Mouse (Mus musculus) stomach, postnatal 0 days (tissue): ENCODE results near the gene Cd5l. TPM values are rescaled to one million over a fixed set of nuclear protein-coding genes. Genes with fewer than 3 reads are reported as not detected.
A peak's percentile ranks its signal among the peaks of the same experiment; 100 is the strongest.

Source experiments
- ATAC-seq: fragments of 200-750 bp; cut with Nextera tagmentation; 2 replicates; pipeline ENCODE4 v1.8.0; 2017; ENCODE audit not compliant: low FRiP score, low TSS enrichment
- DNase-seq: peaks from one replicate; pipeline ENCODE4 v3.0.0-alpha.2; 2016; ENCODE audit warnings: low spot score
- H3K27ac ChIP-seq: fragments of 300-500 bp; sonication (generic); replicated peaks from 2 replicates; pipeline ENCODE4 v1.5.1; 2014; ENCODE audit warnings: mild to moderate bottlenecking, control low read depth
- H3K27me3 ChIP-seq: fragments of 300-500 bp; sonication (generic); 2 replicates; pipeline ENCODE4 v1.6.1; 2014; ENCODE audit warnings: low read length; ENCODE audit not compliant: control insufficient read depth, insufficient read depth
- H3K36me3 ChIP-seq: fragments of 300-500 bp; sonication (generic); 2 replicates; pipeline ENCODE4 v1.6.1; 2014; ENCODE audit warnings: low read length, mixed read lengths; ENCODE audit not compliant: control insufficient read depth, insufficient read depth
- H3K4me1 ChIP-seq: fragments of 300-500 bp; sonication (generic); replicated peaks from 2 replicates; pipeline ENCODE4 v1.6.1; 2014; ENCODE audit warnings: antibody characterized with exemption; ENCODE audit not compliant: control insufficient read depth, insufficient read depth
- H3K4me2 ChIP-seq: fragments of 300-500 bp; sonication (generic); replicated peaks from 2 replicates; pipeline ENCODE4 v1.6.1; 2014; ENCODE audit warnings: low read depth, mild to moderate bottlenecking, control low read depth, moderate library complexity
- H3K4me3 ChIP-seq: fragments of 300-500 bp; sonication (generic); 2 replicates; pipeline ENCODE4 v1.5.1; 2014; ENCODE audit warnings: low read depth, low read length, control low read depth
- H3K9ac ChIP-seq: fragments of 300-500 bp; sonication (generic); 2 replicates; pipeline ENCODE4 v1.6.1; 2014; ENCODE audit warnings: mild to moderate bottlenecking, low read length, control low read depth, mixed read lengths
- H3K9me3 ChIP-seq: fragments of 300-500 bp; sonication (generic); 2 replicates; pipeline ENCODE4 v1.6.1; 2016; ENCODE audit warnings: low read length; ENCODE audit not compliant: control insufficient read depth
- CTCF ChIP-seq: IDR thresholded peaks from 2 replicates; pipeline ENCODE4 v1.5.1; 2016; ENCODE audit warnings: antibody characterized with exemption, low read depth, mild to moderate bottlenecking, moderate library complexity
- EP300 ChIP-seq: optimal IDR thresholded peaks from 2 replicates; pipeline ENCODE3; 2016; ENCODE audit warnings: antibody characterized with exemption
- WGBS: fragments of 180-500 bp; shearing (Covaris S2); extraction: QIAGEN DNeasy Blood & Tissue Kit; methylation state at CpG from one replicate; pipeline ENCODE4 v1.1.7; 2014; 5-methylcytosine and 5-hydroxymethylcytosine counted together
- polyA plus RNA-seq: library from polyadenylated mRNA; unstranded; fragments of >200 nt; fragmentation: Nextera tagmentation; extraction: Ambion mirVana; gene quantifications from 2 replicates; pipeline ENCODE4 v1.2.1, GENCODE M21; 2015

Cd5l gene
- polyA plus RNA-seq, 1 experiment from 2014 or later, result 0.12 TPM

DNA sequence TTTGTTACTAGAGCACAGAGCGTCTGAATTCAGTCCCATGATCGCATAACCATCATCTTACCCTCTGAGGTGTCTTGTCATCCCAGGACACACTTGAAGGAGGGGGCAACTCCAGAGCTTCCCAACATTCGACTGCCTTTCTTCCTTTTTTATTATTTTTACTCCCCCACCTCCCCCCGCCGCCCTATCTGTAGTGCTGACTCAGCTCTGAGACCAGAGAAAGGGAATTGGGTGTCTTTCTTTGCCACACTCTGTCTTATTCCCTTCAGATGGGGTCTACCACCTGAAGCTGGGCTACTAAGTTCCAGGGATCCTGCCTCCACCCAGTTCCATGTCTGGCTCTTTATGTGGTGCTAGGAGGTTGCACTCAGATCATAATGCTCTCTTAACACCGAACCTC, 52.9 kb downstream of the Cd5l start:
- H3K4me3 ChIP-seq, result no peak overlapping the region
- no peak for TF ChIP-seq EP300
- TF ChIP-seq CTCF, result no peak
- 78% methylated on average over 6 of the region's 6 CpGs for WGBS

DNA sequence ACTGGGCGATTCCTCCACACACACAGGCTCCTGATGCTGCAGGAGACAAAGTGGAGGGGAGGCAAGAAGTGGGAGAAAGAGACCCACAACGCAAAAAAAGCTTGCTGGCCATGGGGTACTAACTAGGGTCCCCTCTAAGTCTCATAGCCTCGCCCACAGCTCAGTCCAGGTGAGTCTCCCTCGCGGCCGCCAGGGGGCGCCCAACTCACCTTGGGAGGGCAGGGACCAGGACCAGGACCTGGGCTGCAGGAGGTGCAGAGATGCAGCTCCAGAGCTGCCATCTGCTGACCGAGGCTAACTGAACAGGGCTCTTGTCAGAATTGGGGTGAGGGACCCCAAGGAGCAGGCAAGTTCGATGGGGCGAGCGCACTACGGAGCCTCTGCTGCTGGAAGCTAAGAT, 53.5 kb downstream of the Cd5l start:
- 15% methylated on average over 12 of the region's 12 CpGs for WGBS
- H3K27me3 ChIP-seq, result no peaks in the 10 kb centered on the region
- no peaks in the 10 kb centered on the region for H3K36me3 ChIP-seq
- no peak overlapping the region for H3K4me2 ChIP-seq
- no peaks in the 10 kb centered on the region for H3K9me3 ChIP-seq
- no peak overlapping the region for H3K4me3 ChIP-seq
- peak; percentile 81 for ATAC-seq
- no peak overlapping the region for H3K27ac ChIP-seq
- H3K4me1 ChIP-seq, result no peaks in the 10 kb centered on the region
- TF ChIP-seq CTCF (peak; percentile 86), EP300 (no peak)
- no peak overlapping the region for H3K9ac ChIP-seq
- DNase-seq, result peak; percentile 59

More for the DNA sequence above, 52.9 kb downstream of the Cd5l start:
- no peak for ATAC-seq
- H3K36me3 ChIP-seq, result no peaks in the 10 kb centered on the region
- no peak for DNase-seq
- H3K4me1 ChIP-seq, result no peaks in the 10 kb centered on the region
- H3K9ac ChIP-seq, result no peak overlapping the region
- H3K4me2 ChIP-seq, result no peak overlapping the region
- no peaks in the 10 kb centered on the region for H3K9me3 ChIP-seq
- H3K27ac ChIP-seq, result no peak overlapping the region
- no peaks in the 10 kb centered on the region for H3K27me3 ChIP-seq

DNA sequence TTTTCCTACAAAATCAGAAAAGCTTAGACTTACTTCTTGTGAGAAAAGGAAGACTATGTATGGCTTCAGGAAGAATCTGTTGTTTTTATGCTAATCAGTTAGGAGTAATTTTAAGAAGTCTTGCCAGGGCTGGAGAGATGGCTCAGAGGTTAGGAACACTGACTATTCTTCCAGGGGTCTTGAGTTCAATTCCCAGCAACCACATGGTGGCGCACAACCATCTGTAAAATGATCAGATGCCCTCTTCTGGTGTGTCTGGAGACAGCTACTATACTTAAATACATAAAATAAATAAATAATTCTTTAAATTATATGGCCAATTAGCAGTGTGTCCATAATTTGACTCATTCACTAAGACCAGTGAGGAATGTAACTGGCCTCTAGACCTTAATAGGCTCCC, 63.0 kb downstream of the Cd5l start:
- 73% methylated on average over 1 of the region's 1 CpGs for WGBS
- H3K4me1 ChIP-seq, result no peaks in the 10 kb centered on the region
- no peak overlapping the region for H3K9ac ChIP-seq
- no peaks in the 10 kb centered on the region for H3K36me3 ChIP-seq
- peak; percentile 11; the same call in 1 of the 2 replicates for TF ChIP-seq CTCF
- TF ChIP-seq EP300, result no peak
- no peaks in the 10 kb centered on the region for H3K9me3 ChIP-seq
- H3K4me2 ChIP-seq, result no peak overlapping the region
- no peak overlapping the region for H3K4me3 ChIP-seq
- DNase-seq (no peak), ATAC-seq (no peak)
- no peak overlapping the region for H3K27ac ChIP-seq
- no peaks in the 10 kb centered on the region for H3K27me3 ChIP-seq

Other genes starting within 250 kb of the Cd5l start
- gene Kirrel, start 183.1 kb upstream of the Cd5l start, polyA plus RNA-seq, result 4.1 and 4.5 TPM in 2 replicates
- gene Fcrls, start 94.1 kb upstream of the Cd5l start, polyA plus RNA-seq, result 8.0 TPM in 2 replicates
- gene Fcrl1, start 18.5 kb downstream of the Cd5l start, polyA plus RNA-seq, result 0.39 and 0.52 TPM in 2 replicates
- 0.04 TPM in 1 of 2 replicates, not detected in the other for gene Fcrl5, start 77.9 kb downstream of the Cd5l start, polyA plus RNA-seq
- gene Etv3, start 167.5 kb downstream of the Cd5l start, polyA plus RNA-seq, result 11.8 and 13.6 TPM in 2 replicates